ENCODE assay signal across 25 mouse cellular contexts in the genomic region with DNA sequence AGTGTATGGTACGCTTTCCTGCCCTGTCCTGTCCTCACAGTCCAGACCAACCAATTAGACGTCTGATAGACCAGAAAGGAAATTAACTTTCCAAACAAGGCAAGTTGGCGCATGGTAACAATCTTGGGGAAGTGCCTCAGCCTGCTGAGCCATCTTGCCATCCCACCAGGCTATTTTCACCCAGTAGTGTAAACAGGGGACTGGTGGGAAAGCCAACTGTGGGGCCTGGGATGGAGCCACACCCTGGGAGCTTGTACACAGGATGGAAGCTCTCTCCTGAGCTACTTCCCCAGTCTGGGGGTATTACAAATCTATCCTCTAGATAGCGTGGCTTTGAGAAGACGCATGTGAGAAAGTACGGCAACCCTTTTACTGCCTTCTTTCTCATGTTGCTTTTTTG.
DNase-seq lines count a peak whose midpoint lies in the region; ATAC-seq and TF ChIP-seq lines count a peak whose summit lies in the region.
"Had no signal": no experiment of that assay in that cellular context is flagged by ENCODE, and none has a peak within 500 bp of the region (broad histone marks: within the 10 kb centered on the region; RNA-seq: fewer than 3 reads in every experiment).

No protein-coding gene starts in this region.

- H3K4me3 ChIP-seq in lung, adult 2 months (replicated peaks; ENCODE audit: extremely low read depth, low read depth, low read length): no peak overlapping the region
- H3K4me3 ChIP-seq in stomach, embryonic 16.5 days (replicated peaks; ENCODE audit: low read length): no peak overlapping the region
- H3K4me3 ChIP-seq in forebrain, embryonic 12.5 days (replicated peaks): no peak overlapping the region
- H3K4me3 ChIP-seq: embryonic facial prominence, embryonic 12.5 days; embryonic facial prominence, embryonic 15.5 days; forebrain, embryonic 15.5 days; heart, adult 2 months; heart, embryonic 10.5 days; heart, embryonic 13.5 days; hindbrain, embryonic 10.5 days; hindbrain, embryonic 13.5 days had no signal

- H3K4me2 ChIP-seq in stomach, embryonic 16.5 days (ENCODE audit: low read depth, low read length): no peak overlapping the region
- no peak overlapping the region for H3K4me2 ChIP-seq in forebrain, embryonic 12.5 days
- H3K4me2 ChIP-seq: embryonic facial prominence, embryonic 12.5 days; embryonic facial prominence, embryonic 15.5 days; forebrain, embryonic 15.5 days; heart, embryonic 13.5 days; hindbrain, embryonic 13.5 days had no signal

- no peaks in the 10 kb centered on the region for H3K36me3 ChIP-seq in stomach, embryonic 16.5 days (ENCODE audit: control insufficient read depth, insufficient read depth, low read length)
- H3K36me3 ChIP-seq in forebrain, embryonic 12.5 days (replicated peaks): peaks cover 50% of the 10 kb centered on the region
- H3K36me3 ChIP-seq: forebrain, embryonic 15.5 days; G1E had no signal

- ATAC-seq in stomach, embryonic 16.5 days (ENCODE audit: insufficient read depth, low FRiP score): no peak
- no peak for ATAC-seq in forebrain, embryonic 12.5 days (ENCODE audit: low FRiP score)
- ATAC-seq: forebrain, embryonic 15.5 days; hindbrain, embryonic 16.5 days; Patski had no signal

- no peaks in the 10 kb centered on the region for H3K27me3 ChIP-seq in stomach, embryonic 16.5 days (ENCODE audit: control insufficient read depth, insufficient read depth, low read length)
- no peaks in the 10 kb centered on the region for H3K27me3 ChIP-seq in forebrain, embryonic 12.5 days
- H3K27me3 ChIP-seq: CH12.LX; embryonic facial prominence, embryonic 12.5 days; embryonic facial prominence, embryonic 15.5 days; forebrain, embryonic 15.5 days; heart, embryonic 13.5 days; hindbrain, embryonic 13.5 days; Patski had no signal

- 0 out of 2 replicates have a peak overlapping the region, but pooled peaks have one; percentile 14 for H3K27ac ChIP-seq in stomach, embryonic 16.5 days (ENCODE audit: low read length)
- no peak overlapping the region for H3K27ac ChIP-seq in forebrain, embryonic 12.5 days
- H3K27ac ChIP-seq: embryonic facial prominence, embryonic 12.5 days; embryonic facial prominence, embryonic 15.5 days; forebrain, embryonic 15.5 days; heart, adult 2 months; heart, embryonic 10.5 days; hindbrain, embryonic 10.5 days; hindbrain, embryonic 13.5 days had no signal

- H3K9me3 ChIP-seq in stomach, embryonic 16.5 days (replicated peaks; ENCODE audit: control insufficient read depth, low read length): no peaks in the 10 kb centered on the region
- H3K9me3 ChIP-seq in forebrain, embryonic 12.5 days: no peaks in the 10 kb centered on the region
- H3K9me3 ChIP-seq: embryonic facial prominence, embryonic 12.5 days; embryonic facial prominence, embryonic 15.5 days; forebrain, embryonic 15.5 days; G1E; heart, embryonic 10.5 days; heart, embryonic 13.5 days; hindbrain, embryonic 10.5 days; hindbrain, embryonic 13.5 days had no signal

- 57% methylated on average over 6 of the region's 6 CpGs for WGBS in lung, adult 2 months
- WGBS in stomach, embryonic 16.5 days: 86% methylated on average over 6 of the region's 6 CpGs
- 94% methylated on average over 6 of the region's 6 CpGs for WGBS in forebrain, embryonic 12.5 days

- DNase-seq in lung, adult 18-20 months: peak; percentile 58 to 71
- DNase-seq in lung, adult 2 months: no peak
- DNase-seq in lung, postnatal 25 days (ENCODE audit: low spot score): peak; percentile 75
- DNase-seq in gastrocnemius, postnatal 25 days: no peak
- no peak for DNase-seq in cerebellum, postnatal 4 days (ENCODE audit: low spot score in 2 of 2)
- DNase-seq: adrenal gland, postnatal 10 days; adrenal gland, postnatal 36 days; cerebellum, adult 18-20 months; cerebellum, adult 9-10 months; cerebellum, postnatal 14 days; gastrocnemius, postnatal 36 days; heart, adult 2 months had no signal

- no peak overlapping the region for H3K9ac ChIP-seq in stomach, embryonic 16.5 days (ENCODE audit: low read length)
- H3K9ac ChIP-seq in forebrain, embryonic 12.5 days: no peak overlapping the region
- H3K9ac ChIP-seq: embryonic facial prominence, embryonic 12.5 days; embryonic facial prominence, embryonic 15.5 days; forebrain, embryonic 15.5 days; heart, embryonic 13.5 days; hindbrain, embryonic 13.5 days had no signal

- peaks cover 14% of the 10 kb centered on the region for H3K4me1 ChIP-seq in lung, adult 2 months (ENCODE audit: control insufficient read depth, insufficient read depth, low read length)
- 0 out of 2 replicates have a peak, but pooled peaks cover 6% of the 10 kb centered on the region for H3K4me1 ChIP-seq in stomach, embryonic 16.5 days (ENCODE audit: control insufficient read depth, insufficient read depth, low read length)
- no peaks in the 10 kb centered on the region for H3K4me1 ChIP-seq in forebrain, embryonic 12.5 days
- H3K4me1 ChIP-seq: embryonic facial prominence, embryonic 12.5 days; embryonic facial prominence, embryonic 15.5 days; forebrain, embryonic 15.5 days; hindbrain, embryonic 10.5 days; hindbrain, embryonic 13.5 days had no signal

- TF ChIP-seq CTCF in lung, adult 2 months (IDR thresholded peaks at IDR 0.05; ENCODE audit: insufficient read depth, low read length): no peak

- no peak for TF ChIP-seq POLR2A in lung, adult 2 months (IDR thresholded peaks at IDR 0.05; ENCODE audit: borderline replicate concordance, extremely low read depth, low read depth, low read length)

Comparison
In these comparisons a context has a peak if more than half of its experiments do, and no peak if none do; other contexts are left out.
1. DNase-seq: peak in lung, adult 18-20 months (2 of 2) and lung, postnatal 25 days (single experiment); none in lung, adult 2 months (single experiment), gastrocnemius, postnatal 25 days (single experiment) and cerebellum, postnatal 4 days (0 of 2).